Mouse (Mus musculus): ENCODE data around the gene Xiap.

Xiap gene

DNA sequence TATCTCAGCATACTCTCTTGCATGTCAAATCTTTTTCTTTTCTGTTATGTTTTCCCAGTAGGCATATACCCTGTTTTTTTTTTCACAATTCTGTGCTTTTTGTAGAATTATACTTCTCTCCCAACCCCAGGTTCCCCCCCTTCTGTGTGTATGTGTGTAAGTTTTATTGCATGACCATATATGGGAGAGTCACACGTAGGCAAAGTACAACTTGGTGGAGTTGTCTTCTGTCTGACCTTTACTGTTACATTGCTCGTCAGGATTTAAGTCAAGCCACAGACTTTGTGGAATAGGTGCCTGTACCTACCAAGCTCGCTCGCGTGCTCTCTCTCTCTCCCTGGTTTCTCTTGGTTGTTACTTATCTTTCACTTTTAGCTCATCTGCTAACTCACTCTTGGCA, 28.7 kb downstream of the Xiap start:
- no peak for DNase-seq

GRCm38 (mm10) chrX:42107137-42107536, 47.7 kb downstream of the Xiap start:
- no peak for DNase-seq

- DNase-seq = no peak
Measured at GRCm38 (mm10) chrX:42110585-42110984, 51.1 kb downstream of the Xiap start.

- DNase-seq = no peak
Measured at GRCm38 (mm10) chrX:42119442-42120048, 60.1 kb downstream of the Xiap start.

- no peak for DNase-seq
Measured at GRCm38 (mm10) chrX:42124963-42125697, 65.7 kb downstream of the Xiap start.

- DNase-seq = no peak
Measured at GRCm38 (mm10) chrX:42139882-42140281, 80.4 kb downstream of the Xiap start.

GRCm38 (mm10) chrX:42142620-42143019, 83.1 kb downstream of the Xiap start:
- DNase-seq = no peak

- DNase-seq = no peak
Measured at GRCm38 (mm10) chrX:42143991-42144390, 84.5 kb downstream of the Xiap start.

GRCm38 (mm10) chrX:42148016-42148451, 88.6 kb downstream of the Xiap start:
- peak in 1 of 2 experiments; percentile 12 for DNase-seq

- DNase-seq = peak; percentile 78 to 82
Measured at GRCm38 (mm10) chrX:42148788-42149556, 89.5 kb downstream of the Xiap start, which contains the start of gene Stag2. TSS of gene Stag2 (plus strand) at chrX:42149317.

GRCm38 (mm10) chrX:42149557-42150345, 90.3 kb downstream of the Xiap start:
- peak; percentile 47 for DNase-seq

- peak; percentile 47 to 60 for DNase-seq
Measured at GRCm38 (mm10) chrX:42150346-42151023, 91.0 kb downstream of the Xiap start.

DNA sequence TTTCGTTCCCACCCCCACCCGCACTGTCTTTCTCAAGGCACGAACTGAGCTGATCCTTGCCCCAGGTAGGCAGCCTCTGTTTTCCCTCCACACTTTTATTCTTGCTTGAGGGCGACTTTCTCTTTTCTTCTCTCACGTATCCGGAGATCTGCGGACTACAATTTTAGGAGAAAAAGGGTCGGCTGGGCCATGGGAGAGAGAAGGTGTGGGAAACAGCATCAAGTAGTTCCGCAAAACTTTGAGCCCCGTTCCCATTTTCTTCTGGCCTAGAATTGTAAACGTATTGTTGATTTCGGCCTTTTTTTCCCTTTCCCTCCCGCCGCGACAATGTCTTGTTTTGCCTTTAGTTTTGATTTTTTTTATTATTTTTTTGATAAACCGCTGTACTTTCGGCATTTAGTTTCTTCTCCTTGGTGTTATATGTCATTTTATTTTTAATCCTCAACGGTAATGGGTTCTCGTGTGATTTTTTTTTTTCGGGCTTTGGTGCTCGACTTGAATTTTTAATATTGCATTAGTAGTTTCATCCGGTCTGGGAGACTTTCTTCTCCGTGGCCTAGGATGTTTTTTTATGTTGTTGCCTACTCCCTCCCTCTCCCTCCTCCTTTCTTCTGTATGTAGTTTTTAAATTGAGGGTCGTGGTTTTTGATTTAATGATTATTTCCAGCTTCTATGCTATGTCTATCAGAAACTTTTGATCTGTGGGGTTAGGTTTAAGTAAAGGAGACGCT, 91.7 kb downstream of the Xiap start:
- DNase-seq = no peak

- DNase-seq = peak; percentile 47 to 68
Measured at GRCm38 (mm10) chrX:42151903-42152369, 92.5 kb downstream of the Xiap start.

DNA sequence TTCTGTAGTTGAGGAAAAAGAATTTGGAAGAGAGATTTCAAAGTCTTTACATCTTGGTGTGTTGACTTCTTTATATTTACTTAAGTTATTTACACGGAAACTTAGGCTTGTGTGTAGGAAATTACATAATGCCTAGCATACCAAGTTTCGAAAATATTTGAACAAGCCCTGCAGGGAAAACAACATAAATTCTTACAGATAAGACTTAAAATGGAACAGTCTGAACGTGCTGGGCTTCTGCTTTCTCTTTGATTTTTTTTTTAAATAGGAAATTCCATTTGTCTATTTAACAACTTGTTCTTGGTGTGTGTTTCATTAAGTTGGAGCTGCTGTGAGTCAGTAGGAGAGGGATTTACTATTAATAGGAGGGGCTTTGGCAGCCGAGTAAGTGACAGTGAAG, 93.6 kb downstream of the Xiap start:
- no peak for DNase-seq

Measured in thymus, adult 18-20 months (tissue).